Comparison of ENCODE assay signal across 8 mouse cellular contexts in the genomic region with DNA sequence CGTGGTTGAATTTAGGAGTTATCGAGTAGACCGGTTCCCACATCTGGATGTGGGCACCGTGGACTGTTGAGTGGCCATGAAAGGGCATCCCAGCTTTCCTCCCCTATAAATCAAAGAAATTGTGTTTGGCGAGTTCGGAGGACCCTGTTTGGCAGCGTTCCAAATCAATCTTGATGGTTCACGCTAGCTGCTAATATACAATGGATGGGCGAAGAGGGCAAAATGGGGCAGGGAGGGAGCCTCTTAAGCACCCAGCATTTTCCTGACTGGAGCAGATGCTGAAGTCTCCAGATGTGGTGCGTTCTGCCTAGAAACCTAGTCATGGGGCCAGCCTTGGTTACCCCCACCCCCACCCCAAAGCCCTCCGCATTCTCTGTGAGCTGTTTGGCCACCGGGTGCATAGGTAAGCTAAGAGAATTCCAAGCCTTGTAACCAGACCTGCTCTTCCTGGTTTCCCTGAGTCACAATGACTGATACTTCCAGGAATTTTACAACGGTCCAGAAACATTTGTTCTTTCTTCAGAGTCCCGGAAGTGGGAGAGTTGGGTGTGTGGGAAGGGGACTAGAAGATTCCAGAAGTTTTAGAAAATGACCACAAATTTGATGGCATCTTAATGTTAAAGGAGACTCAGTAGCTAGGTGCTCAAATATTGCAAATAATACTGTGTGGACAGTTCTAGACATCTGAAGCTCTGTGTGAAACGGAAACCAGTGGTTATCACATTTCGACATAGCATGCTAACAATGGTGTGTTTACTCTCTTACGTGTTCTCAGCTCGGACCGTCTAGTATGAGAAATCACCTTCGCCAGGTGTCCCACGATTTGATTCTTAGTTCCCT. TPM values are rescaled to one million over a fixed set of nuclear protein-coding genes. Genes with fewer than 3 reads are reported as not detected.
A peak's percentile ranks its signal among the peaks of the same experiment; 100 is the strongest.
DNase-seq lines count a peak whose midpoint lies in the region; ATAC-seq and TF ChIP-seq lines count a peak whose summit lies in the region.

No protein-coding gene starts in this region.

- no peaks in the 10 kb centered on the region for H3K9me3 ChIP-seq in E14TG2a.4 (ENCODE audit: low read length)
- no peaks in the 10 kb centered on the region for H3K9me3 ChIP-seq in forebrain, embryonic 14.5 days (replicated peaks; ENCODE audit: control insufficient read depth, low read length)
- no peaks in the 10 kb centered on the region for H3K9me3 ChIP-seq in liver, postnatal 0 days (ENCODE audit: low read length)

- no peak for TF ChIP-seq CTCF in E14TG2a.4 (conservative IDR thresholded peaks at IDR 0.05; ENCODE audit: low read length)
- no peak for TF ChIP-seq CTCF in liver, postnatal 0 days (IDR thresholded peaks at IDR 0.05; ENCODE audit: low read depth)

- no peak for TF ChIP-seq EP300 in liver, postnatal 0 days (IDR thresholded peaks at IDR 0.05; ENCODE audit: low read depth)

- H3K36me3 ChIP-seq in E14TG2a.4 (ENCODE audit: insufficient read depth, low read length): peaks cover 34% of the 10 kb centered on the region
- no peaks in the 10 kb centered on the region for H3K36me3 ChIP-seq in forebrain, embryonic 14.5 days (ENCODE audit: control insufficient read depth, insufficient read depth, low read length)
- no peaks in the 10 kb centered on the region for H3K36me3 ChIP-seq in liver, postnatal 0 days (replicated peaks; ENCODE audit: insufficient read depth, low read length)

- H3K4me1 ChIP-seq in E14TG2a.4 (replicated peaks; ENCODE audit: low read depth, low read length): peaks cover 91% of the 10 kb centered on the region
- peaks cover 15% of the 10 kb centered on the region; the same call in 1 of the 2 replicates for H3K4me1 ChIP-seq in forebrain, embryonic 14.5 days (ENCODE audit: control insufficient read depth, insufficient read depth, low read length)
- H3K4me1 ChIP-seq in liver, postnatal 0 days (ENCODE audit: insufficient read depth): peaks cover 37% of the 10 kb centered on the region

- peak overlapping the region; percentile 84 for H3K4me3 ChIP-seq in E14TG2a.4 (replicated peaks; ENCODE audit: low read length)
- peak overlapping the region; percentile 41 for H3K4me3 ChIP-seq in forebrain, embryonic 14.5 days (ENCODE audit: low read depth, low read length)
- H3K4me3 ChIP-seq in liver, postnatal 0 days (ENCODE audit: low read depth, low read length): peak overlapping the region; percentile 50

- ATAC-seq in forebrain, embryonic 14.5 days: no peak
- peak; percentile 72 for ATAC-seq in liver, postnatal 0 days

- peak; percentile 57 for DNase-seq in 3134 (ENCODE audit: extremely low read depth, insufficient read length, low spot score)
- DNase-seq in forebrain, embryonic 14.5 days (ENCODE audit: low spot score): peak; percentile 28
- DNase-seq in liver, postnatal 0 days: no peak
- peak; percentile 64 for DNase-seq in yolk sac, embryonic 10.5 days (ENCODE audit: low spot score)
- no peak for DNase-seq in right cerebral cortex, adult 2 months (ENCODE audit: low spot score in 2 of 2)
- DNase-seq in cerebellum, adult 11 months: no peak
- no peak for DNase-seq in testis, postnatal 14 days (ENCODE audit: low spot score)

- H3K27ac ChIP-seq in forebrain, embryonic 14.5 days (ENCODE audit: low read depth, low read length): no peak overlapping the region
- peak overlapping the region; percentile 65 for H3K27ac ChIP-seq in liver, postnatal 0 days (ENCODE audit: low read depth)

- H3K27me3 ChIP-seq in E14TG2a.4 (ENCODE audit: insufficient read depth, low read length): no peaks in the 10 kb centered on the region
- H3K27me3 ChIP-seq in forebrain, embryonic 14.5 days (replicated peaks; ENCODE audit: control insufficient read depth, insufficient read depth, low read length): peaks cover 7% of the 10 kb centered on the region; the same call in 1 of the 2 replicates
- H3K27me3 ChIP-seq in liver, postnatal 0 days (ENCODE audit: insufficient read depth, low read length): 0 out of 2 replicates have a peak, but pooled peaks cover 4% of the 10 kb centered on the region

- H3K9ac ChIP-seq in forebrain, embryonic 14.5 days (ENCODE audit: low read length): peak overlapping the region; percentile 63
- H3K9ac ChIP-seq in liver, postnatal 0 days (replicated peaks): no peak overlapping the region; the same call in 1 of the 2 replicates

- H3K4me2 ChIP-seq in forebrain, embryonic 14.5 days (ENCODE audit: low read length): peak overlapping the region; percentile 72
- H3K4me2 ChIP-seq in liver, postnatal 0 days (ENCODE audit: low read depth, low read length): peak overlapping the region; percentile 81

- 7% methylated on average over 21 of the region's 21 CpGs for WGBS in forebrain, embryonic 14.5 days
- 20% methylated on average over 21 of the region's 21 CpGs for WGBS in liver, postnatal 0 days (ENCODE audit: insufficient replicate concordance)

RNA-seq across cellular contexts. Expression of a gene that starts 57.0 kb away (rescaled TPM):
- polyA plus RNA-seq in forebrain, embryonic 14.5 days (2014; fragmentation: Nextera tagmentation; extraction: Ambion mirVana): 4.8 and 5.2 TPM in 2 replicates
- polyA plus RNA-seq in liver, postnatal 0 days (2015; fragmentation: Nextera tagmentation; extraction: Ambion mirVana): 2.5 and 3.3 TPM in 2 replicates

Comparison
In these comparisons a context has a peak if more than half of its experiments do, and no peak if none do; other contexts are left out.
1. DNase-seq: peak in 3134 (single experiment), forebrain, embryonic 14.5 days (single experiment) and yolk sac, embryonic 10.5 days (single experiment); none in liver, postnatal 0 days (single experiment), right cerebral cortex, adult 2 months (0 of 2), cerebellum, adult 11 months (single experiment) and testis, postnatal 14 days (single experiment).
2. Peak in every context shown above with its lines, with median percentiles within 50 percentile points of each other: H3K4me3 ChIP-seq.